ENCODE assay signal across 14 mouse cellular contexts in genomic region chr10:76584138-76584537, GRCm38 (mm10). TPM values are rescaled to one million over a fixed set of nuclear protein-coding genes. Genes with fewer than 3 reads are reported as not detected.
A peak's percentile ranks its signal among the peaks of the same experiment; 100 is the strongest.
DNase-seq lines count a peak whose midpoint lies in the region; ATAC-seq lines count a peak whose summit lies in the region.
"Had no signal": no experiment of that assay in that cellular context is flagged by ENCODE, and none has a peak within 500 bp of the region (broad histone marks: within the 10 kb centered on the region; RNA-seq: fewer than 3 reads in every experiment).

No protein-coding gene starts in this region.

- DNase-seq in kidney, postnatal 25 days = no peak
- no peak for DNase-seq in embryonic facial prominence, embryonic 14.5 days (ENCODE audit: low spot score)
- DNase-seq in spleen, postnatal 10 days (ENCODE audit: low spot score in 2 of 2) = no peak
- DNase-seq in cerebellum, postnatal 14 days = no peak
- DNase-seq in embryo, embryonic 11 days = no peak
- DNase-seq: cerebellum, adult 18-20 months; kidney, adult 2 months; spleen, adult 18-20 months had no signal

- H3K9me3 ChIP-seq in kidney, embryonic 14.5 days (ENCODE audit: control insufficient read depth, low read length) = no peaks in the 10 kb centered on the region
- H3K9me3 ChIP-seq in embryonic facial prominence, embryonic 14.5 days (ENCODE audit: control insufficient read depth, low read length) = no peaks in the 10 kb centered on the region
- no peaks in the 10 kb centered on the region for H3K9me3 ChIP-seq in hindbrain, embryonic 13.5 days
- no peaks in the 10 kb centered on the region for H3K9me3 ChIP-seq in midbrain, embryonic 13.5 days

- peak overlapping the region; percentile 17; the same call in 1 of the 2 replicates for H3K4me3 ChIP-seq in kidney, embryonic 14.5 days (ENCODE audit: low read length)
- H3K4me3 ChIP-seq in embryonic facial prominence, embryonic 14.5 days (ENCODE audit: low read depth, low read length) = no peak overlapping the region
- no peak overlapping the region for H3K4me3 ChIP-seq in hindbrain, embryonic 13.5 days
- H3K4me3 ChIP-seq in midbrain, embryonic 13.5 days (replicated peaks) = 0 out of 2 replicates have a peak overlapping the region, but pooled peaks have one; percentile 4

- H3K4me2 ChIP-seq in kidney, embryonic 14.5 days (replicated peaks; ENCODE audit: low read depth, low read length) = peak overlapping the region; percentile 39
- peak overlapping the region; percentile 38 for H3K4me2 ChIP-seq in embryonic facial prominence, embryonic 14.5 days (ENCODE audit: low read depth, low read length)
- H3K4me2 ChIP-seq in hindbrain, embryonic 13.5 days = peak overlapping the region; percentile 33
- H3K4me2 ChIP-seq in midbrain, embryonic 13.5 days (replicated peaks) = peak overlapping the region; percentile 29; the same call in 1 of the 2 replicates

- 0 out of 2 replicates have a peak, but pooled peaks cover 4% of the 10 kb centered on the region for H3K4me1 ChIP-seq in kidney, embryonic 14.5 days (ENCODE audit: control insufficient read depth, insufficient read depth, low read length)
- no peaks in the 10 kb centered on the region for H3K4me1 ChIP-seq in embryonic facial prominence, embryonic 14.5 days (ENCODE audit: control insufficient read depth, insufficient read depth, low read length)
- no peaks in the 10 kb centered on the region; the same call in 1 of the 2 replicates for H3K4me1 ChIP-seq in hindbrain, embryonic 13.5 days (replicated peaks)
- H3K4me1 ChIP-seq in midbrain, embryonic 13.5 days (replicated peaks) = 0 out of 2 replicates have a peak, but pooled peaks cover 3% of the 10 kb centered on the region

- no peaks in the 10 kb centered on the region for H3K27me3 ChIP-seq in kidney, embryonic 14.5 days (ENCODE audit: control insufficient read depth, insufficient read depth, low read length)
- no peaks in the 10 kb centered on the region for H3K27me3 ChIP-seq in embryonic facial prominence, embryonic 14.5 days (replicated peaks; ENCODE audit: control insufficient read depth, insufficient read depth, low read length)
- peaks cover 13% of the 10 kb centered on the region for H3K27me3 ChIP-seq in hindbrain, embryonic 13.5 days
- H3K27me3 ChIP-seq in midbrain, embryonic 13.5 days = no peaks in the 10 kb centered on the region

- no peak overlapping the region for H3K27ac ChIP-seq in kidney, embryonic 14.5 days (ENCODE audit: low read depth, low read length)
- no peak overlapping the region for H3K27ac ChIP-seq in embryonic facial prominence, embryonic 14.5 days (replicated peaks; ENCODE audit: low read depth, low read length)
- no peak overlapping the region for H3K27ac ChIP-seq in hindbrain, embryonic 13.5 days
- no peak overlapping the region for H3K27ac ChIP-seq in midbrain, embryonic 13.5 days
- H3K27ac ChIP-seq: liver, embryonic 14.5 days had no signal

- H3K9ac ChIP-seq in kidney, embryonic 14.5 days (ENCODE audit: low read depth, low read length) = no peak overlapping the region
- H3K9ac ChIP-seq in embryonic facial prominence, embryonic 14.5 days (ENCODE audit: low read depth, low read length) = peak overlapping the region; percentile 38; the same call in 1 of the 2 replicates
- H3K9ac ChIP-seq in hindbrain, embryonic 13.5 days = no peak overlapping the region
- H3K9ac ChIP-seq in midbrain, embryonic 13.5 days (replicated peaks) = no peak overlapping the region
- H3K9ac ChIP-seq: liver, embryonic 14.5 days had no signal

- no peaks in the 10 kb centered on the region for H3K36me3 ChIP-seq in kidney, embryonic 14.5 days (ENCODE audit: control insufficient read depth, insufficient read depth, low read length)
- H3K36me3 ChIP-seq in embryonic facial prominence, embryonic 14.5 days (ENCODE audit: control insufficient read depth, insufficient read depth, low read length) = no peaks in the 10 kb centered on the region
- H3K36me3 ChIP-seq in hindbrain, embryonic 13.5 days = no peaks in the 10 kb centered on the region
- no peaks in the 10 kb centered on the region for H3K36me3 ChIP-seq in midbrain, embryonic 13.5 days

- WGBS in kidney, embryonic 14.5 days = 14% methylated on average over 10 of the region's 10 CpGs
- WGBS in embryonic facial prominence, embryonic 14.5 days = 13% methylated on average over 9 of the region's 10 CpGs
- 14% methylated on average over 10 of the region's 10 CpGs for WGBS in hindbrain, embryonic 13.5 days
- WGBS in midbrain, embryonic 13.5 days = 19% methylated on average over 10 of the region's 10 CpGs

- 0 out of 2 replicates have a peak, but pooled peaks have one; percentile 43 for ATAC-seq in kidney, embryonic 14.5 days (ENCODE audit: low FRiP score, low TSS enrichment)
- ATAC-seq in embryonic facial prominence, embryonic 14.5 days (ENCODE audit: low read depth) = no peak
- no peak for ATAC-seq in hindbrain, embryonic 13.5 days (ENCODE audit: low FRiP score)
- ATAC-seq in midbrain, embryonic 13.5 days = no peak

RNA-seq across cellular contexts. Expression of gene Ftcd, which starts 8.7 kb away (rescaled TPM):
- 0.28 and 0.46 TPM in 2 replicates for polyA plus RNA-seq in kidney, embryonic 14.5 days (2014; fragmentation: Nextera tagmentation; extraction: Ambion mirVana)
- 0.11 TPM in 1 of 2 replicates, not detected in the other for polyA plus RNA-seq in embryonic facial prominence, embryonic 14.5 days (2014; fragmentation: Nextera tagmentation; extraction: Ambion mirVana)
- 0.16 TPM in 1 of 2 replicates, not detected in the other for polyA plus RNA-seq in hindbrain, embryonic 13.5 days (2015; fragmentation: Nextera tagmentation; extraction: Ambion mirVana)
- polyA plus RNA-seq in midbrain, embryonic 13.5 days (2015; fragmentation: Nextera tagmentation; extraction: Ambion mirVana) = 0.15 TPM in 1 of 2 replicates, not detected in the other
- polyA plus RNA-seq: frontal cortex, adult 2 months; neural tube, embryonic 11.5 days had no signal

RNA-seq across cellular contexts. Expression of gene Spatc1l, which starts 22.1 kb away (rescaled TPM):
- not detected in 2 replicates for polyA plus RNA-seq in kidney, embryonic 14.5 days (2014; fragmentation: Nextera tagmentation; extraction: Ambion mirVana)
- not detected in 2 replicates for polyA plus RNA-seq in embryonic facial prominence, embryonic 14.5 days (2014; fragmentation: Nextera tagmentation; extraction: Ambion mirVana)
- not detected in 2 replicates for polyA plus RNA-seq in hindbrain, embryonic 13.5 days (2015; fragmentation: Nextera tagmentation; extraction: Ambion mirVana)
- polyA plus RNA-seq in midbrain, embryonic 13.5 days (2015; fragmentation: Nextera tagmentation; extraction: Ambion mirVana) = not detected in 2 replicates
- polyA plus RNA-seq: liver, embryonic 14.5 days; neural tube, embryonic 11.5 days had no signal

RNA-seq across cellular contexts. Expression of gene Col6a2, which starts 39.3 kb away (rescaled TPM):
- polyA plus RNA-seq in kidney, embryonic 14.5 days (2014; fragmentation: Nextera tagmentation; extraction: Ambion mirVana) = 19.8 and 22.0 TPM in 2 replicates
- 243 TPM in 2 replicates for polyA plus RNA-seq in embryonic facial prominence, embryonic 14.5 days (2014; fragmentation: Nextera tagmentation; extraction: Ambion mirVana)
- 23.5 and 27.6 TPM in 2 replicates for polyA plus RNA-seq in hindbrain, embryonic 13.5 days (2015; fragmentation: Nextera tagmentation; extraction: Ambion mirVana)
- 9.5 and 12.5 TPM in 2 replicates for polyA plus RNA-seq in midbrain, embryonic 13.5 days (2015; fragmentation: Nextera tagmentation; extraction: Ambion mirVana)

RNA-seq across cellular contexts. Expression of gene Lss, which starts 52.8 kb away (rescaled TPM):
- 9.7 and 21.9 TPM in 2 replicates for polyA plus RNA-seq in kidney, embryonic 14.5 days (2014; fragmentation: Nextera tagmentation; extraction: Ambion mirVana)
- polyA plus RNA-seq in embryonic facial prominence, embryonic 14.5 days (2014; fragmentation: Nextera tagmentation; extraction: Ambion mirVana) = 19.2 and 27.9 TPM in 2 replicates
- 37.9 and 45.6 TPM in 2 replicates for polyA plus RNA-seq in hindbrain, embryonic 13.5 days (2015; fragmentation: Nextera tagmentation; extraction: Ambion mirVana)
- 45.2 and 45.5 TPM in 2 replicates for polyA plus RNA-seq in midbrain, embryonic 13.5 days (2015; fragmentation: Nextera tagmentation; extraction: Ambion mirVana)

Comparison
In these comparisons a context has a peak if more than half of its experiments do, and no peak if none do; other contexts are left out.
1. H3K4me3 ChIP-seq: peak in kidney, embryonic 14.5 days (single experiment) and midbrain, embryonic 13.5 days (single experiment); none in embryonic facial prominence, embryonic 14.5 days (single experiment) and hindbrain, embryonic 13.5 days (single experiment).
2. Peak in every context shown above with its lines, with median percentiles within 50 percentile points of each other: H3K4me2 ChIP-seq.